Mouse (Mus musculus): ENCODE results near the gene Cd3d. TPM values are rescaled to one million over a fixed set of nuclear protein-coding genes. Genes with fewer than 3 reads are reported as not detected.

Gene Cd3d
- not detected in 2 replicates for polyA plus RNA-seq (2015; fragmentation: Nextera tagmentation; extraction: Ambion mirVana)

GRCm38 (mm10) chr9:44981676-44982075, at the start of gene Cd3d:
Gene Cd3d (plus strand): TSS chr9:44981786.

GRCm38 (mm10) chr9:44965126-44965832, 16.3 kb upstream of the Cd3d start, which contains the start of gene Ube4a:
Gene Ube4a (minus strand): TSS chr9:44965600.

GRCm38 (mm10) chr9:44980242-44980641, 1.3 kb upstream of the Cd3d start, which contains the start of gene Cd3g:
Gene Cd3g (minus strand): TSS chr9:44980431.

GRCm38 (mm10) chr9:45009180-45010078, 27.8 kb downstream of the Cd3d start, which contains the start of gene Cd3e:
Gene Cd3e (minus strand): TSS chr9:45009627.

Other genes with a start within 250 kb of the Cd3d start
- 22.6 and 23.0 TPM in 2 replicates for gene Phldb1, start 246.6 kb upstream of the Cd3d start, polyA plus RNA-seq (2015; fragmentation: Nextera tagmentation; extraction: Ambion mirVana)
- gene Arcn1, start 213.9 kb upstream of the Cd3d start, polyA plus RNA-seq (2015; fragmentation: Nextera tagmentation; extraction: Ambion mirVana): 114 and 138 TPM in 2 replicates
- 52.6 and 52.9 TPM in 2 replicates for gene Ift46, start 213.9 kb upstream of the Cd3d start, polyA plus RNA-seq (2015; fragmentation: Nextera tagmentation; extraction: Ambion mirVana)
- gene Tmem25, start 182.5 kb upstream of the Cd3d start, polyA plus RNA-seq (2015; fragmentation: Nextera tagmentation; extraction: Ambion mirVana): 0.83 and 1.4 TPM in 2 replicates
- gene Ttc36, start 178.7 kb upstream of the Cd3d start, polyA plus RNA-seq (2015; fragmentation: Nextera tagmentation; extraction: Ambion mirVana): 0.82 and 2.0 TPM in 2 replicates
- 5.4 and 6.0 TPM in 2 replicates for gene Kmt2a, start 100.5 kb upstream of the Cd3d start, polyA plus RNA-seq (2015; fragmentation: Nextera tagmentation; extraction: Ambion mirVana)
- gene Atp5l, start 61.0 kb upstream of the Cd3d start, polyA plus RNA-seq (2015; fragmentation: Nextera tagmentation; extraction: Ambion mirVana): 960 and 1,026 TPM in 2 replicates
- gene Ube4a, start 16.2 kb upstream of the Cd3d start, polyA plus RNA-seq (2015; fragmentation: Nextera tagmentation; extraction: Ambion mirVana): 14.1 and 14.8 TPM in 2 replicates
- gene Cd3g, start 1.4 kb upstream of the Cd3d start, polyA plus RNA-seq (2015; fragmentation: Nextera tagmentation; extraction: Ambion mirVana): not detected in 2 replicates
- not detected in 2 replicates for gene Cd3e, start 27.8 kb downstream of the Cd3d start, polyA plus RNA-seq (2015; fragmentation: Nextera tagmentation; extraction: Ambion mirVana)
- 28.8 and 36.6 TPM in 2 replicates for gene Mpzl2, start 58.0 kb downstream of the Cd3d start, polyA plus RNA-seq (2015; fragmentation: Nextera tagmentation; extraction: Ambion mirVana)
- gene Mpzl3, start 73.4 kb downstream of the Cd3d start, polyA plus RNA-seq (2015; fragmentation: Nextera tagmentation; extraction: Ambion mirVana): 17.3 and 22.1 TPM in 2 replicates
- 0.10 and 0.18 TPM in 2 replicates for gene Jaml, start 97.4 kb downstream of the Cd3d start, polyA plus RNA-seq (2015; fragmentation: Nextera tagmentation; extraction: Ambion mirVana)
- 0.29 and 0.36 TPM in 2 replicates for gene Scn2b, start 136.0 kb downstream of the Cd3d start, polyA plus RNA-seq (2015; fragmentation: Nextera tagmentation; extraction: Ambion mirVana)
- gene Scn4b, start 156.6 kb downstream of the Cd3d start, polyA plus RNA-seq (2015; fragmentation: Nextera tagmentation; extraction: Ambion mirVana): 0.04 and 0.05 TPM in 2 replicates
- 0.07 and 0.08 TPM in 2 replicates for gene BC049352, start 200.2 kb downstream of the Cd3d start, polyA plus RNA-seq (2015; fragmentation: Nextera tagmentation; extraction: Ambion mirVana)
- gene Tmprss4, start 222.3 kb downstream of the Cd3d start, polyA plus RNA-seq (2015; fragmentation: Nextera tagmentation; extraction: Ambion mirVana): 1.6 TPM in 2 replicates